Mouse (Mus musculus): ENCODE results near the gene C1rb. TPM values are rescaled to one million over a fixed set of nuclear protein-coding genes. Genes with fewer than 3 reads are reported as not detected.
"Not testable (repeated sequence)": the region's sequence is repeated elsewhere in the genome, so short reads cannot be mapped to it uniquely, and the experiment has no call there.

C1rb gene
- total and polyA plus RNA-seq, 3 experiments = 1.2 to 1.8 TPM; not detected in 1

GRCm38 (mm10) chr6:124542284-124542683 lies 27.8 kb upstream of the C1rb start, which contains the start of gene C1s1:
C1s1 (minus strand) TSS chr6:124542359.
- H3K4me3 ChIP-seq; H3K27me3 ChIP-seq (ENCODE audit: control insufficient read depth, insufficient read depth, low read length); H3K79me2 ChIP-seq (replicated peaks; ENCODE audit: control insufficient read depth, insufficient read depth, low read length); H3K36me3 ChIP-seq (ENCODE audit: control insufficient read depth, insufficient read depth, low read length); H3K27ac ChIP-seq; H3K4me1 ChIP-seq (ENCODE audit: control insufficient read depth, insufficient read depth, low read length): not testable (repeated sequence)
- TF ChIP-seq CTCF (IDR thresholded peaks at IDR 0.05) = peak; percentile 64
- intact Hi-C loops (cut with DNase I) = loop anchor here (5.0 kb wide), 1 partner anchor 50 kb away; the partner anchor contains the start of gene C1rl
- peak; percentile 32 to 61 for DNase-seq
- 0 out of 2 replicates have a peak within 1 kb of the TSS, but pooled peaks have one; percentile 30 for H3K9ac ChIP-seq (ENCODE audit: low read depth, low read length)
- 7% methylated on average over 1 of the region's 1 CpGs for WGBS

GRCm38 (mm10) chr6:124544466-124544865 lies 25.6 kb upstream of the C1rb start:
- 74% methylated on average over 6 of the region's 6 CpGs for WGBS
- H3K27me3 ChIP-seq (ENCODE audit: control insufficient read depth, insufficient read depth, low read length) = no peaks in the 10 kb centered on the region
- H3K4me1 ChIP-seq (ENCODE audit: control insufficient read depth, insufficient read depth, low read length) = no peaks in the 10 kb centered on the region
- TF ChIP-seq CTCF (IDR thresholded peaks at IDR 0.05) (peak; percentile 37), POLR2A (IDR thresholded peaks at IDR 0.05; ENCODE audit: insufficient read depth, low read depth, low read length) (no peak)
- DNase-seq = peak; percentile 6 to 31
- H3K36me3 ChIP-seq (ENCODE audit: control insufficient read depth, insufficient read depth, low read length) = no peaks in the 10 kb centered on the region
- no peak overlapping the region for H3K27ac ChIP-seq
- intact Hi-C loops (cut with DNase I) = loop anchor here (5.0 kb wide), 1 partner anchor 52 kb away; the partner anchor contains the start of gene C1rl
- H3K9ac ChIP-seq (ENCODE audit: low read depth, low read length) = no peak overlapping the region
- H3K4me3 ChIP-seq = no peak overlapping the region
- H3K79me2 ChIP-seq (replicated peaks; ENCODE audit: control insufficient read depth, insufficient read depth, low read length) = no peaks in the 10 kb centered on the region

- Histone ChIP-seq H3K4me3 (no peak overlapping the region), H3K27ac (no peak overlapping the region), H3K9ac (ENCODE audit: low read depth, low read length) (no peak overlapping the region), H3K27me3 (ENCODE audit: control insufficient read depth, insufficient read depth, low read length) (no peaks in the 10 kb centered on the region), H3K79me2 (replicated peaks; ENCODE audit: control insufficient read depth, insufficient read depth, low read length) (no peaks in the 10 kb centered on the region), H3K36me3 (ENCODE audit: control insufficient read depth, insufficient read depth, low read length) (no peaks in the 10 kb centered on the region), H3K4me1 (ENCODE audit: control insufficient read depth, insufficient read depth, low read length) (no peaks in the 10 kb centered on the region)
- intact Hi-C loops (cut with DNase I) = no loop called here
- 63% methylated on average over 2 of the region's 2 CpGs for WGBS
- TF ChIP-seq CTCF (IDR thresholded peaks at IDR 0.05) = no peak
- TF ChIP-seq EP300 (IDR thresholded peaks at IDR 0.05; ENCODE audit: insufficient read depth, low read depth, low read length) = no peak
- TF ChIP-seq POLR2A (IDR thresholded peaks at IDR 0.05; ENCODE audit: insufficient read depth, low read depth, low read length) = no peak
- DNase-seq = no peak
Measured at GRCm38 (mm10) chr6:124545425-124545824, 24.7 kb upstream of the C1rb start.

- H3K4me3 ChIP-seq; intact Hi-C loops (cut with DNase I); H3K79me2 ChIP-seq (replicated peaks; ENCODE audit: control insufficient read depth, insufficient read depth, low read length); H3K9ac ChIP-seq (ENCODE audit: low read depth, low read length); H3K4me1 ChIP-seq (ENCODE audit: control insufficient read depth, insufficient read depth, low read length); H3K27me3 ChIP-seq (ENCODE audit: control insufficient read depth, insufficient read depth, low read length); DNase-seq; H3K36me3 ChIP-seq (ENCODE audit: control insufficient read depth, insufficient read depth, low read length); H3K27ac ChIP-seq: not testable (repeated sequence)
- 80% methylated on average over 3 of the region's 3 CpGs for WGBS
Measured at GRCm38 (mm10) chr6:124547979-124548378, 22.1 kb upstream of the C1rb start.

GRCm38 (mm10) chr6:124549023-124549550 lies 21.0 kb upstream of the C1rb start:
- TF ChIP-seq POLR2A (IDR thresholded peaks at IDR 0.05; ENCODE audit: insufficient read depth, low read depth, low read length) = no peak
- no peak for TF ChIP-seq EP300 (IDR thresholded peaks at IDR 0.05; ENCODE audit: insufficient read depth, low read depth, low read length)
- TF ChIP-seq CTCF (IDR thresholded peaks at IDR 0.05) = no peak
- no peak overlapping the region for H3K9ac ChIP-seq (ENCODE audit: low read depth, low read length)
- no peaks in the 10 kb centered on the region for H3K36me3 ChIP-seq (ENCODE audit: control insufficient read depth, insufficient read depth, low read length)
- no peak overlapping the region for H3K27ac ChIP-seq
- no peaks in the 10 kb centered on the region for H3K4me1 ChIP-seq (ENCODE audit: control insufficient read depth, insufficient read depth, low read length)
- H3K27me3 ChIP-seq (ENCODE audit: control insufficient read depth, insufficient read depth, low read length) = no peaks in the 10 kb centered on the region
- H3K79me2 ChIP-seq (replicated peaks; ENCODE audit: control insufficient read depth, insufficient read depth, low read length) = no peaks in the 10 kb centered on the region
- intact Hi-C loops (cut with DNase I) = no loop called here
- H3K4me3 ChIP-seq = no peak overlapping the region
- 83% methylated on average over 3 of the region's 3 CpGs for WGBS
- no peak for DNase-seq

- Histone ChIP-seq H3K79me2 (replicated peaks; ENCODE audit: control insufficient read depth, insufficient read depth, low read length) (no peaks in the 10 kb centered on the region), H3K4me3 (no peak overlapping the region), H3K27me3 (ENCODE audit: control insufficient read depth, insufficient read depth, low read length) (no peaks in the 10 kb centered on the region), H3K36me3 (ENCODE audit: control insufficient read depth, insufficient read depth, low read length) (no peaks in the 10 kb centered on the region), H3K27ac (no peak overlapping the region), H3K9ac (ENCODE audit: low read depth, low read length) (no peak overlapping the region), H3K4me1 (ENCODE audit: control insufficient read depth, insufficient read depth, low read length) (no peaks in the 10 kb centered on the region)
- TF ChIP-seq CTCF (IDR thresholded peaks at IDR 0.05) = no peak
- no peak for TF ChIP-seq EP300 (IDR thresholded peaks at IDR 0.05; ENCODE audit: insufficient read depth, low read depth, low read length)
- no peak for TF ChIP-seq POLR2A (IDR thresholded peaks at IDR 0.05; ENCODE audit: insufficient read depth, low read depth, low read length)
- peak; percentile 8 to 22 for DNase-seq
- WGBS = 62% methylated on average over 22 of the region's 22 CpGs
- intact Hi-C loops (cut with DNase I) = no loop called here
Measured at GRCm38 (mm10) chr6:124552766-124553165, 17.3 kb upstream of the C1rb start.

GRCm38 (mm10) chr6:124555956-124556355 lies 14.1 kb upstream of the C1rb start:
- H3K79me2 ChIP-seq (replicated peaks; ENCODE audit: control insufficient read depth, insufficient read depth, low read length); H3K27me3 ChIP-seq (ENCODE audit: control insufficient read depth, insufficient read depth, low read length); intact Hi-C loops (cut with DNase I); H3K27ac ChIP-seq; H3K36me3 ChIP-seq (ENCODE audit: control insufficient read depth, insufficient read depth, low read length); DNase-seq; H3K9ac ChIP-seq (ENCODE audit: low read depth, low read length); H3K4me1 ChIP-seq (ENCODE audit: control insufficient read depth, insufficient read depth, low read length); H3K4me3 ChIP-seq: not testable (repeated sequence)
- 74% methylated on average over 2 of the region's 2 CpGs for WGBS

- H3K9ac ChIP-seq (ENCODE audit: low read depth, low read length); DNase-seq; H3K79me2 ChIP-seq (replicated peaks; ENCODE audit: control insufficient read depth, insufficient read depth, low read length); H3K4me3 ChIP-seq; H3K36me3 ChIP-seq (ENCODE audit: control insufficient read depth, insufficient read depth, low read length); intact Hi-C loops (cut with DNase I); H3K27me3 ChIP-seq (ENCODE audit: control insufficient read depth, insufficient read depth, low read length); H3K27ac ChIP-seq; H3K4me1 ChIP-seq (ENCODE audit: control insufficient read depth, insufficient read depth, low read length): not testable (repeated sequence)
- 85% methylated on average over 4 of the region's 4 CpGs for WGBS
Measured at GRCm38 (mm10) chr6:124561156-124561555, 8.9 kb upstream of the C1rb start.

GRCm38 (mm10) chr6:124561611-124562010 lies 8.5 kb upstream of the C1rb start:
- H3K79me2 ChIP-seq (replicated peaks; ENCODE audit: control insufficient read depth, insufficient read depth, low read length); H3K27ac ChIP-seq; H3K9ac ChIP-seq (ENCODE audit: low read depth, low read length); H3K4me1 ChIP-seq (ENCODE audit: control insufficient read depth, insufficient read depth, low read length); intact Hi-C loops (cut with DNase I); H3K36me3 ChIP-seq (ENCODE audit: control insufficient read depth, insufficient read depth, low read length); H3K27me3 ChIP-seq (ENCODE audit: control insufficient read depth, insufficient read depth, low read length); H3K4me3 ChIP-seq; DNase-seq: not testable (repeated sequence)
- WGBS = 88% methylated on average over 2 of the region's 2 CpGs
